Mouse (Mus musculus): ENCODE data around the gene Fat3. TPM values are rescaled to one million over a fixed set of nuclear protein-coding genes. Genes with fewer than 3 reads are reported as not detected.
A peak's percentile ranks its signal among the peaks of the same experiment; 100 is the strongest.

The Fat3 gene
- polyA plus RNA-seq, 1 experiment from 2014 or later, result 0.93 TPM

GRCm38 (mm10) chr9:15898112-15898511 is 603.0 kb downstream of the Fat3 start:
- no peak overlapping the region for H3K9ac ChIP-seq (ENCODE audit: low read length)
- ATAC-seq (ENCODE audit: low FRiP score, low TSS enrichment), result no peak
- no peak for TF ChIP-seq CTCF (IDR thresholded peaks at IDR 0.05; ENCODE audit: low read depth)
- no peak for TF ChIP-seq EP300 (optimal IDR thresholded peaks at IDR 0.05)
- H3K4me2 ChIP-seq (replicated peaks; ENCODE audit: low read depth), result no peak overlapping the region
- DNase-seq (ENCODE audit: low spot score), result no peak
- H3K4me1 ChIP-seq (replicated peaks; ENCODE audit: control insufficient read depth, insufficient read depth), result no peaks in the 10 kb centered on the region
- WGBS, result 79% methylated on average over 2 of the region's 2 CpGs
- no peaks in the 10 kb centered on the region for H3K9me3 ChIP-seq (ENCODE audit: control insufficient read depth, low read length)
- H3K4me3 ChIP-seq (ENCODE audit: low read depth, low read length), result no peak overlapping the region
- H3K27ac ChIP-seq (replicated peaks), result no peak overlapping the region
- no peaks in the 10 kb centered on the region for H3K36me3 ChIP-seq (ENCODE audit: control insufficient read depth, insufficient read depth, low read length)
- H3K27me3 ChIP-seq (ENCODE audit: control insufficient read depth, insufficient read depth, low read length), result no peaks in the 10 kb centered on the region

GRCm38 (mm10) chr9:15886756-15887155 is 614.3 kb downstream of the Fat3 start:
- no peaks in the 10 kb centered on the region for H3K27me3 ChIP-seq (ENCODE audit: control insufficient read depth, insufficient read depth, low read length)
- no peak overlapping the region for H3K27ac ChIP-seq (replicated peaks)
- H3K9ac ChIP-seq (ENCODE audit: low read length), result no peak overlapping the region
- DNase-seq (ENCODE audit: low spot score), result no peak
- H3K4me2 ChIP-seq (replicated peaks; ENCODE audit: low read depth), result no peak overlapping the region
- H3K4me3 ChIP-seq (ENCODE audit: low read depth, low read length), result no peak overlapping the region
- no peaks in the 10 kb centered on the region for H3K4me1 ChIP-seq (replicated peaks; ENCODE audit: control insufficient read depth, insufficient read depth)
- no peaks in the 10 kb centered on the region for H3K9me3 ChIP-seq (ENCODE audit: control insufficient read depth, low read length)
- no peaks in the 10 kb centered on the region for H3K36me3 ChIP-seq (ENCODE audit: control insufficient read depth, insufficient read depth, low read length)
- TF ChIP-seq CTCF (IDR thresholded peaks at IDR 0.05; ENCODE audit: low read depth) (no peak), EP300 (optimal IDR thresholded peaks at IDR 0.05) (no peak)
- no peak for ATAC-seq (ENCODE audit: low FRiP score, low TSS enrichment)
- 70% methylated on average over 5 of the region's 5 CpGs for WGBS

GRCm38 (mm10) chr9:15880754-15881153 is 620.3 kb downstream of the Fat3 start:
- no peak overlapping the region for H3K4me2 ChIP-seq (replicated peaks; ENCODE audit: low read depth)
- no peak overlapping the region for H3K9ac ChIP-seq (ENCODE audit: low read length)
- no peak overlapping the region for H3K27ac ChIP-seq (replicated peaks)
- DNase-seq (ENCODE audit: low spot score) (no peak), ATAC-seq (ENCODE audit: low FRiP score, low TSS enrichment) (no peak)
- H3K36me3 ChIP-seq (ENCODE audit: control insufficient read depth, insufficient read depth, low read length), result no peaks in the 10 kb centered on the region
- TF ChIP-seq CTCF (IDR thresholded peaks at IDR 0.05; ENCODE audit: low read depth), result no peak
- no peak for TF ChIP-seq EP300 (optimal IDR thresholded peaks at IDR 0.05)
- H3K9me3 ChIP-seq (ENCODE audit: control insufficient read depth, low read length), result no peaks in the 10 kb centered on the region
- no peak overlapping the region for H3K4me3 ChIP-seq (ENCODE audit: low read depth, low read length)
- H3K27me3 ChIP-seq (ENCODE audit: control insufficient read depth, insufficient read depth, low read length), result no peaks in the 10 kb centered on the region
- H3K4me1 ChIP-seq (replicated peaks; ENCODE audit: control insufficient read depth, insufficient read depth), result no peaks in the 10 kb centered on the region

GRCm38 (mm10) chr9:15880160-15880603 is 620.9 kb downstream of the Fat3 start:
- peak; percentile 82 for TF ChIP-seq CTCF (IDR thresholded peaks at IDR 0.05; ENCODE audit: low read depth)
- no peak for TF ChIP-seq EP300 (optimal IDR thresholded peaks at IDR 0.05)
- Histone ChIP-seq H3K27me3 (ENCODE audit: control insufficient read depth, insufficient read depth, low read length) (no peaks in the 10 kb centered on the region), H3K36me3 (ENCODE audit: control insufficient read depth, insufficient read depth, low read length) (no peaks in the 10 kb centered on the region), H3K27ac (replicated peaks) (no peak overlapping the region), H3K4me1 (replicated peaks; ENCODE audit: control insufficient read depth, insufficient read depth) (no peaks in the 10 kb centered on the region), H3K9ac (ENCODE audit: low read length) (no peak overlapping the region), H3K9me3 (ENCODE audit: control insufficient read depth, low read length) (no peaks in the 10 kb centered on the region), H3K4me2 (replicated peaks; ENCODE audit: low read depth) (no peak overlapping the region), H3K4me3 (ENCODE audit: low read depth, low read length) (no peak overlapping the region)
- 30% methylated on average over 3 of the region's 3 CpGs for WGBS
- 0 out of 2 replicates have a peak, but pooled peaks have one; percentile 53 for ATAC-seq (ENCODE audit: low FRiP score, low TSS enrichment)
- peak; percentile 29 for DNase-seq (ENCODE audit: low spot score)

GRCm38 (mm10) chr9:15874506-15875160 is 626.5 kb downstream of the Fat3 start, which contains the start of gene Mtnr1b:
TSS of gene Mtnr1b (minus strand) at chr9:15874556.
- H3K36me3 ChIP-seq (ENCODE audit: control insufficient read depth, insufficient read depth, low read length), result no peaks in the 10 kb centered on the region
- no peak within 1 kb of the TSS for H3K27ac ChIP-seq (replicated peaks)
- H3K4me2 ChIP-seq (replicated peaks; ENCODE audit: low read depth), result no peak within 1 kb of the TSS
- no peak for ATAC-seq (ENCODE audit: low FRiP score, low TSS enrichment)
- H3K4me1 ChIP-seq (replicated peaks; ENCODE audit: control insufficient read depth, insufficient read depth), result no peaks in the 10 kb centered on the region
- no peak within 1 kb of the TSS for H3K4me3 ChIP-seq (ENCODE audit: low read depth, low read length)
- no peak for TF ChIP-seq CTCF (IDR thresholded peaks at IDR 0.05; ENCODE audit: low read depth)
- no peak for TF ChIP-seq EP300 (optimal IDR thresholded peaks at IDR 0.05)
- WGBS, result 48% methylated on average over 19 of the region's 19 CpGs
- no peak for DNase-seq (ENCODE audit: low spot score)
- no peaks in the 10 kb centered on the region for H3K27me3 ChIP-seq (ENCODE audit: control insufficient read depth, insufficient read depth, low read length)
- H3K9me3 ChIP-seq (ENCODE audit: control insufficient read depth, low read length), result no peaks in the 10 kb centered on the region
- H3K9ac ChIP-seq (ENCODE audit: low read length), result no peak within 1 kb of the TSS

- DNase-seq (ENCODE audit: low spot score) (no peak), ATAC-seq (ENCODE audit: low FRiP score, low TSS enrichment) (no peak)
- no peaks in the 10 kb centered on the region for H3K4me1 ChIP-seq (replicated peaks; ENCODE audit: control insufficient read depth, insufficient read depth)
- H3K4me3 ChIP-seq (ENCODE audit: low read depth, low read length), result no peak overlapping the region
- no peak overlapping the region for H3K27ac ChIP-seq (replicated peaks)
- no peak overlapping the region for H3K9ac ChIP-seq (ENCODE audit: low read length)
- H3K4me2 ChIP-seq (replicated peaks; ENCODE audit: low read depth), result no peak overlapping the region
- no peaks in the 10 kb centered on the region for H3K36me3 ChIP-seq (ENCODE audit: control insufficient read depth, insufficient read depth, low read length)
- H3K9me3 ChIP-seq (ENCODE audit: control insufficient read depth, low read length), result no peaks in the 10 kb centered on the region
- TF ChIP-seq EP300 (optimal IDR thresholded peaks at IDR 0.05) (no peak), CTCF (IDR thresholded peaks at IDR 0.05; ENCODE audit: low read depth) (no peak)
- 43% methylated on average over 4 of the region's 4 CpGs for WGBS
- H3K27me3 ChIP-seq (ENCODE audit: control insufficient read depth, insufficient read depth, low read length), result no peaks in the 10 kb centered on the region
Measured at GRCm38 (mm10) chr9:15870013-15870412, 631.1 kb downstream of the Fat3 start.
